Mouse (Mus musculus) lung, postnatal 0 days (tissue): ENCODE data around the gene Ptgis.

ENCODE experiments used
- CTCF ChIP-seq: IDR thresholded peaks from 2 replicates; pipeline ENCODE4 v1.5.1; 2016; ENCODE audit warnings: antibody characterized with exemption, mild to moderate bottlenecking
- EP300 ChIP-seq: IDR thresholded peaks from 2 replicates; pipeline ENCODE4 v1.6.1; 2016; ENCODE audit warnings: antibody characterized with exemption, mild to moderate bottlenecking, control low read depth

DNA sequence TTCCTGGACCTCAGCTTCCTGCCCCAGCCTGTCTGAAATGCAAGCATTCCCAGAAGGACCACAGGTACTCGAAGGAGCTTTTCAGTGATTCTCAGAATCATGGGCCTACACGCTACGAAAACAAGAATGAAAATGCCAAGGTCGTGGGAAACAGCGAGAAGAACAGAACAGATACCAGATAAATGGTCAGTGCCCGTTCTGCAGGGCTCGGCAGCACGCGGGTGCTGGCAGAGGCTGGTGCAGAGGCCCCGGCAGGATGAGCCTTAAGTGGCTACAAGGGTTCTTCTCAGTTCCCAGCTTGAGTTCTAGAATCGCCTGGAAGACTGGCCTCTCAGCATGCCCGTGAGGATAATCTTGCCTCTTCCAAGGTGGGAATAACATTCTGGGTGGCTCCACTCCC is 26.7 kb downstream of the Ptgis start:
- TF ChIP-seq CTCF (no peak), EP300 (no peak)
